Mouse (Mus musculus): ENCODE measurements around the gene Adh5.

- TF ChIP-seq CTCF (conservative IDR thresholded peaks at IDR 0.05; ENCODE audit: low read length) (no peak), POU5F1 (IDR thresholded peaks at IDR 0.05; ENCODE audit: borderline replicate concordance, low read length) (no peak), NANOG (IDR thresholded peaks at IDR 0.05; ENCODE audit: borderline replicate concordance, low read length) (no peak)
Observed at GRCm38 (mm10) chr3:138464573-138465147, 21.8 kb downstream of the Adh5 start.

Measured in E14TG2a.4 (cell line).